ENCODE assay signal across 10 mouse cellular contexts in genomic region chr7:108954185-108954584, GRCm38 (mm10). TPM values are rescaled to one million over a fixed set of nuclear protein-coding genes. Genes with fewer than 3 reads are reported as not detected.
DNase-seq lines count a peak whose midpoint lies in the region; ATAC-seq and TF ChIP-seq lines count a peak whose summit lies in the region.
"Had no signal": no experiment of that assay in that cellular context is flagged by ENCODE, and none has a peak within 500 bp of the region (broad histone marks: within the 10 kb centered on the region; RNA-seq: fewer than 3 reads in every experiment).

No protein-coding gene starts in this region.

- H3K4me1 ChIP-seq in kidney, postnatal 0 days (replicated peaks; ENCODE audit: insufficient read depth, low read length), result no peaks in the 10 kb centered on the region; the same call in 1 of the 2 replicates
- H3K4me1 ChIP-seq in CH12.LX (ENCODE audit: control insufficient read depth in 1 of 2, insufficient read depth in 2 of 2), result peaks cover 0 to 12% of the 10 kb centered on the region in 2 experiments; a peak in 2 of 4 replicates
- H3K4me1 ChIP-seq in hindbrain, embryonic 13.5 days (replicated peaks), result peaks cover 24% of the 10 kb centered on the region

- H3K9me3 ChIP-seq in kidney, postnatal 0 days (replicated peaks; ENCODE audit: low read length), result no peaks in the 10 kb centered on the region
- H3K9me3 ChIP-seq in CH12.LX (replicated peaks; ENCODE audit: low read length), result peaks cover 7% of the 10 kb centered on the region
- H3K9me3 ChIP-seq in hindbrain, embryonic 13.5 days, result no peaks in the 10 kb centered on the region
- H3K9me3 ChIP-seq: limb, embryonic 13.5 days had no signal

- peak; percentile 18 for DNase-seq in kidney, postnatal 0 days (ENCODE audit: low spot score)
- no peak for DNase-seq in kidney, adult 18-20 months
- DNase-seq in CH12.LX (ENCODE audit: extremely low read depth) (peak; percentile 68), R1 (ENCODE audit: low read depth, low spot score) (peak; percentile 87)
- DNase-seq in spleen, adult 12 weeks (ENCODE audit: low spot score), result peak; percentile 14
- no peak for DNase-seq in ovary, adult 18-20 months (ENCODE audit: low spot score)

- H3K27ac ChIP-seq in kidney, postnatal 0 days, result no peak overlapping the region
- no peak overlapping the region for H3K27ac ChIP-seq in CH12.LX (ENCODE audit: insufficient read depth, low read depth)
- no peak overlapping the region for H3K27ac ChIP-seq in hindbrain, embryonic 13.5 days
- H3K27ac ChIP-seq: limb, embryonic 13.5 days had no signal

- in situ Hi-C loops in CH12.LX (cut with MboI; ENCODE audit: low pct_ligation_motif_present, low pct_unique_long_range_greater_than_20kb, low sequenced_read_pairs), result no loop called here

- 47% methylated on average over 4 of the region's 4 CpGs for WGBS in kidney, postnatal 0 days
- WGBS in hindbrain, embryonic 13.5 days, result 60% methylated on average over 4 of the region's 4 CpGs

- no peak for TF ChIP-seq EP300 in CH12.LX (IDR thresholded peaks at IDR 0.05; ENCODE audit: low read length)

- no peak for TF ChIP-seq RAD21 in CH12.LX (IDR thresholded peaks at IDR 0.05; ENCODE audit: low read depth, low read length)

- no peak; the same call in 1 of the 2 replicates for ATAC-seq in kidney, postnatal 0 days (replicated peaks; ENCODE audit: low FRiP score, low read depth)
- ATAC-seq in erythroid progenitor cell, adult 5-6 weeks (replicated peaks; ENCODE audit: low FRiP score, poor library complexity, severe bottlenecking), result peak; percentile 59; the same call in 1 of the 2 replicates
- ATAC-seq in hindbrain, embryonic 13.5 days (ENCODE audit: low FRiP score), result no peak

- TF ChIP-seq POLR2A in CH12.LX (IDR thresholded peaks at IDR 0.05; ENCODE audit: low read depth, low read length), result no peak

- H3K27me3 ChIP-seq in kidney, postnatal 0 days (ENCODE audit: insufficient read depth, low read length), result peaks cover 20% of the 10 kb centered on the region
- no peaks in the 10 kb centered on the region for H3K27me3 ChIP-seq in CH12.LX (replicated peaks)
- H3K27me3 ChIP-seq in hindbrain, embryonic 13.5 days, result peaks cover 37% of the 10 kb centered on the region

- no peak overlapping the region for H3K9ac ChIP-seq in kidney, postnatal 0 days (ENCODE audit: low read depth, low read length)
- no peak overlapping the region for H3K9ac ChIP-seq in CH12.LX (ENCODE audit: insufficient read depth, low read depth)
- H3K9ac ChIP-seq in hindbrain, embryonic 13.5 days, result no peak overlapping the region
- H3K9ac ChIP-seq: limb, embryonic 13.5 days had no signal

- TF ChIP-seq CTCF in kidney, postnatal 0 days (IDR thresholded peaks at IDR 0.05; ENCODE audit: low read depth), result peak; percentile 62
- peak; percentile 59 to 63; a peak in 3 of 4 replicates for TF ChIP-seq CTCF in CH12.LX (conservative IDR thresholded peaks at IDR 0.05 in 1 of 2, IDR thresholded peaks at IDR 0.05 in 1 of 2; ENCODE audit: low read depth in 2 of 2, low read length in 2 of 2)

- dilution Hi-C loops in CH12.LX (cut with MboI; ENCODE audit: extremely low pct_ligation_motif_present, extremely low pct_unique_long_range_greater_than_20kb, low sequenced_read_pairs), result no loop called here

- no peaks in the 10 kb centered on the region for H3K79me2 ChIP-seq in CH12.LX (replicated peaks; ENCODE audit: control insufficient read depth, extremely low read depth, insufficient read depth, poor library complexity, severe bottlenecking)

- no peak overlapping the region for H3K4me2 ChIP-seq in kidney, postnatal 0 days (ENCODE audit: low read length)
- H3K4me2 ChIP-seq in CH12.LX (ENCODE audit: insufficient read depth, low read depth, poor library complexity, severe bottlenecking), result no peak overlapping the region
- H3K4me2 ChIP-seq in hindbrain, embryonic 13.5 days, result no peak overlapping the region
- H3K4me2 ChIP-seq: limb, embryonic 13.5 days had no signal

- H3K4me3 ChIP-seq in kidney, postnatal 0 days (replicated peaks; ENCODE audit: low read depth, low read length), result no peak overlapping the region
- H3K4me3 ChIP-seq in CH12.LX (replicated peaks in 1 of 3; ENCODE audit: low read depth in 2 of 3, low read length in 2 of 3, poor library complexity in 1 of 3), result no peak overlapping the region
- H3K4me3 ChIP-seq in hindbrain, embryonic 13.5 days, result no peak overlapping the region
- H3K4me3 ChIP-seq: erythroblast, embryonic 14.5 days; limb, embryonic 13.5 days had no signal

- H3K36me3 ChIP-seq in kidney, postnatal 0 days (ENCODE audit: insufficient read depth, low read length), result no peaks in the 10 kb centered on the region
- H3K36me3 ChIP-seq in CH12.LX (replicated peaks in 1 of 2; ENCODE audit: control insufficient read depth in 1 of 2, insufficient read depth in 1 of 2, low read length in 1 of 2), result peaks cover 0 to 4% of the 10 kb centered on the region in 2 experiments
- no peaks in the 10 kb centered on the region for H3K36me3 ChIP-seq in hindbrain, embryonic 13.5 days
- H3K36me3 ChIP-seq: limb, embryonic 13.5 days had no signal

TF ChIP-seq in CH12.LX, 34 proteins besides CTCF, POLR2A, EP300 and RAD21:
- TF ChIP-seq SMC3 (IDR thresholded peaks at IDR 0.05; ENCODE audit: low read depth, low read length) (0 out of 2 replicates have a peak, but pooled peaks have one; percentile 8), IRF4 (IDR thresholded peaks at IDR 0.05; ENCODE audit: low read depth, low read length) (no peak), USF1 (IDR thresholded peaks at IDR 0.05; ENCODE audit: low read depth, low read length) (no peak), ZKSCAN1 (IDR thresholded peaks at IDR 0.05; ENCODE audit: borderline replicate concordance, low read depth, low read length) (no peak), NRF1 (IDR thresholded peaks at IDR 0.05; ENCODE audit: low read depth, low read length) (no peak), TBP (conservative IDR thresholded peaks at IDR 0.05; ENCODE audit: low read depth, low read length) (no peak), USF2 (conservative IDR thresholded peaks at IDR 0.05; ENCODE audit: low read depth, low read length) (no peak)

RNA-seq across cellular contexts. Expression of gene Tub, which starts 4.0 kb away (rescaled TPM):
- 0.33 and 0.36 TPM in 2 replicates for polyA plus RNA-seq in kidney, postnatal 0 days (2015; fragmentation: Nextera tagmentation; extraction: Ambion mirVana)
- total RNA-seq in CH12.LX (2012; rRNA removed), result 0.13 TPM in 1 of 2 replicates, not detected in the other
- total RNA-seq in CH12.LX (2014; rRNA removed), result not detected in 2 replicates
- polyA plus RNA-seq in CH12.LX (2012; ENCODE audit: insufficient read length, low read depth), result not detected in 2 replicates
- not detected in 2 replicates for total RNA-seq in erythroid progenitor cell, adult 5-6 weeks (2015; ENCODE audit: low replicate concordance)
- 0.64 TPM in 1 of 2 replicates, not detected in the other for total RNA-seq in erythroid progenitor cell, adult 5-6 weeks (2017; ENCODE audit: low replicate concordance)
- polyA plus RNA-seq in hindbrain, embryonic 13.5 days (2015; fragmentation: Nextera tagmentation; extraction: Ambion mirVana), result 41.3 and 42.7 TPM in 2 replicates
- polyA plus RNA-seq: erythroblast, embryonic 14.5 days had no signal

RNA-seq across cellular contexts. Expression of gene Eif3f, which starts 20.0 kb away (rescaled TPM):
- 97.4 and 104 TPM in 2 replicates for polyA plus RNA-seq in kidney, postnatal 0 days (2015; fragmentation: Nextera tagmentation; extraction: Ambion mirVana)
- total RNA-seq in CH12.LX (2012; rRNA removed), result 116 and 119 TPM in 2 replicates
- total RNA-seq in CH12.LX (2014; rRNA removed), result 86.9 and 92.0 TPM in 2 replicates
- 170 and 172 TPM in 2 replicates for polyA plus RNA-seq in CH12.LX (2012; ENCODE audit: insufficient read length, low read depth)
- total RNA-seq in erythroid progenitor cell, adult 5-6 weeks (2015; ENCODE audit: low replicate concordance), result 51.1 and 68.1 TPM in 2 replicates
- 25.4 and 26.3 TPM in 2 replicates for total RNA-seq in erythroid progenitor cell, adult 5-6 weeks (2017; ENCODE audit: low replicate concordance)
- polyA plus RNA-seq in hindbrain, embryonic 13.5 days (2015; fragmentation: Nextera tagmentation; extraction: Ambion mirVana), result 78.4 and 80.6 TPM in 2 replicates

RNA-seq across cellular contexts. Expression of gene Nlrp10, which starts 24.2 kb away (rescaled TPM):
- polyA plus RNA-seq in kidney, postnatal 0 days (2015; fragmentation: Nextera tagmentation; extraction: Ambion mirVana), result 0.03 TPM in 1 of 2 replicates, not detected in the other
- total RNA-seq in CH12.LX (2012; rRNA removed) (0.13 TPM in 2 replicates), CH12.LX (2014; rRNA removed) (0.12 TPM in 2 replicates)
- polyA plus RNA-seq in CH12.LX (2012; ENCODE audit: insufficient read length, low read depth), result 0.10 and 0.11 TPM in 2 replicates
- 0.36 TPM in 1 of 2 replicates, not detected in the other for total RNA-seq in erythroid progenitor cell, adult 5-6 weeks (2015; ENCODE audit: low replicate concordance)
- total RNA-seq in erythroid progenitor cell, adult 5-6 weeks (2017; ENCODE audit: low replicate concordance), result not detected in 2 replicates
- 0.04 TPM in 1 of 2 replicates, not detected in the other for polyA plus RNA-seq in hindbrain, embryonic 13.5 days (2015; fragmentation: Nextera tagmentation; extraction: Ambion mirVana)
- polyA plus RNA-seq: erythroblast, embryonic 14.5 days had no signal

RNA-seq across cellular contexts. Expression of gene Olfr519, which starts 60.0 kb away (rescaled TPM):
- polyA plus RNA-seq in kidney, postnatal 0 days (2015; fragmentation: Nextera tagmentation; extraction: Ambion mirVana), result not detected in 2 replicates
- not detected in 2 replicates for total RNA-seq in CH12.LX (2012; rRNA removed)
- not detected in 2 replicates for total RNA-seq in CH12.LX (2014; rRNA removed)
- polyA plus RNA-seq in CH12.LX (2012; ENCODE audit: insufficient read length, low read depth), result not detected in 2 replicates
- not detected in 2 replicates for total RNA-seq in erythroid progenitor cell, adult 5-6 weeks (2015; ENCODE audit: low replicate concordance)
- total RNA-seq in erythroid progenitor cell, adult 5-6 weeks (2017; ENCODE audit: low replicate concordance), result not detected in 2 replicates
- not detected in 2 replicates for polyA plus RNA-seq in hindbrain, embryonic 13.5 days (2015; fragmentation: Nextera tagmentation; extraction: Ambion mirVana)
- polyA plus RNA-seq: erythroblast, embryonic 14.5 days; limb, embryonic 13.5 days had no signal

Comparison
In these comparisons a context has a peak if more than half of its experiments do, and no peak if none do; other contexts are left out.
1. DNase-seq: peak in kidney, postnatal 0 days (single experiment), CH12.LX (single experiment), R1 (single experiment) and spleen, adult 12 weeks (single experiment); none in kidney, adult 18-20 months (single experiment) and ovary, adult 18-20 months (single experiment).
2. RNA of gene Tub, which starts 4.0 kb away (polyA plus RNA-seq): 41.3 to 42.7 TPM in hindbrain, embryonic 13.5 days; 0.33 to 0.36 TPM in kidney, postnatal 0 days and not detected in CH12.LX; every median in the first group is over 10 times any median in the second.